Mouse (Mus musculus) forebrain, embryonic 14.5 days (tissue): ENCODE data around the gene Scnn1b. TPM values are rescaled to one million over a fixed set of nuclear protein-coding genes. Genes with fewer than 3 reads are reported as not detected.

Experiments used
- ATAC-seq: fragments of 200-750 bp; cut with Nextera tagmentation; 2 replicates; pipeline ENCODE4 v1.8.0; 2017; ENCODE audit warnings: mild to moderate bottlenecking, moderate library complexity
- DNase-seq: peaks from one replicate; pipeline ENCODE4 v3.0.0-alpha.2; 2015; ENCODE audit warnings: low spot score
- H3K27ac ChIP-seq: fragments of 300-500 bp; sonication (generic); 2 replicates; pipeline ENCODE4 v1.5.1; 2014; ENCODE audit warnings: low read depth, mild to moderate bottlenecking, control low read depth, low read length, moderate library complexity
- H3K27me3 ChIP-seq: fragments of 300-500 bp; sonication (generic); replicated peaks from 2 replicates; pipeline ENCODE4 v1.6.1; 2014; ENCODE audit warnings: low read length, control low read depth, mixed read lengths; ENCODE audit not compliant: control insufficient read depth, insufficient read depth
- H3K36me3 ChIP-seq: fragments of 300-500 bp; sonication (generic); 2 replicates; pipeline ENCODE4 v1.6.1; 2014; ENCODE audit warnings: low read length, control low read depth; ENCODE audit not compliant: control insufficient read depth, insufficient read depth
- H3K4me1 ChIP-seq: fragments of 300-500 bp; sonication (generic); 2 replicates; pipeline ENCODE4 v1.6.1; 2014; ENCODE audit warnings: antibody characterized with exemption, low read length, control low read depth; ENCODE audit not compliant: control insufficient read depth, insufficient read depth
- H3K4me2 ChIP-seq: fragments of 300-500 bp; sonication (generic); 2 replicates; pipeline ENCODE4 v1.6.1; 2014; ENCODE audit warnings: mild to moderate bottlenecking, control low read depth, low read length
- H3K4me3 ChIP-seq: fragments of 300-500 bp; sonication (generic); 2 replicates; pipeline ENCODE4 v1.5.1; 2014; ENCODE audit warnings: low read depth, low read length, control low read depth
- H3K9ac ChIP-seq: fragments of 300-500 bp; sonication (generic); 2 replicates; pipeline ENCODE4 v1.6.1; 2014; ENCODE audit warnings: mild to moderate bottlenecking, low read length, control low read depth, moderate library complexity
- H3K9me3 ChIP-seq: fragments of 300-500 bp; sonication (generic); replicated peaks from 2 replicates; pipeline ENCODE4 v1.6.1; 2016; ENCODE audit warnings: low read length, control low read depth, mixed read lengths; ENCODE audit not compliant: control insufficient read depth
- WGBS: fragments of 180-500 bp; shearing (Covaris S2); extraction: QIAGEN DNeasy Blood & Tissue Kit; methylation state at CpG from one replicate; pipeline ENCODE4 v1.1.7; 2014; 5-methylcytosine and 5-hydroxymethylcytosine counted together
- polyA plus RNA-seq: library from polyadenylated mRNA; unstranded; fragments of >200 nt; fragmentation: Nextera tagmentation; extraction: Ambion mirVana; gene quantifications from 2 replicates; pipeline ENCODE4 v1.2.1, GENCODE M21; 2014

Scnn1b gene
- polyA plus RNA-seq, 1 experiment from 2014 or later, result 0.09 TPM

DNA sequence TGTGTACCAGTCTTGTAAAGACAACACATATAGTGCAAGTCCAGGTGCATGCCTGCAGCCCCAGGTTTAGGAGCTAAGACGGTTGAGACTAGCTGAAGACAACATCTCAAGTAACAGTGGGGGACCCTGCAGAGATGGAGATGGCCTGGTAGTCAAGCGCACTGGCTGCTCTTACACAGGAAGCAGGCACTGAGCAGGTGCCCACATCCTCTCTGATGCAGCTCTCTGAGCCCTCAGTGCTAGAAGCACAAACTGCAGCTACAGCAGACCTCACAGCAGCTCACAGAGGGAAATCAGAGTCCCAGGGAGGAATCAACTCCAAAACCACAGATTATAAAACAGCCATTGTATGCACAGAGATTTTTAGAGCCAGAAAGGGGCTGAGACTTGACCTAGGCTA, 69.5 kb downstream of the Scnn1b start:
- H3K9me3 ChIP-seq, result no peaks in the 10 kb centered on the region
- peaks cover 10% of the 10 kb centered on the region for H3K36me3 ChIP-seq
- 86% methylated on average over 2 of the region's 2 CpGs for WGBS
- no peaks in the 10 kb centered on the region for H3K27me3 ChIP-seq
- ATAC-seq (no peak), DNase-seq (no peak)
- H3K27ac ChIP-seq, result no peak overlapping the region
- no peak overlapping the region for H3K4me2 ChIP-seq
- H3K4me3 ChIP-seq, result no peak overlapping the region
- H3K9ac ChIP-seq, result no peak overlapping the region
- H3K4me1 ChIP-seq, result peaks cover 17% of the 10 kb centered on the region

DNA sequence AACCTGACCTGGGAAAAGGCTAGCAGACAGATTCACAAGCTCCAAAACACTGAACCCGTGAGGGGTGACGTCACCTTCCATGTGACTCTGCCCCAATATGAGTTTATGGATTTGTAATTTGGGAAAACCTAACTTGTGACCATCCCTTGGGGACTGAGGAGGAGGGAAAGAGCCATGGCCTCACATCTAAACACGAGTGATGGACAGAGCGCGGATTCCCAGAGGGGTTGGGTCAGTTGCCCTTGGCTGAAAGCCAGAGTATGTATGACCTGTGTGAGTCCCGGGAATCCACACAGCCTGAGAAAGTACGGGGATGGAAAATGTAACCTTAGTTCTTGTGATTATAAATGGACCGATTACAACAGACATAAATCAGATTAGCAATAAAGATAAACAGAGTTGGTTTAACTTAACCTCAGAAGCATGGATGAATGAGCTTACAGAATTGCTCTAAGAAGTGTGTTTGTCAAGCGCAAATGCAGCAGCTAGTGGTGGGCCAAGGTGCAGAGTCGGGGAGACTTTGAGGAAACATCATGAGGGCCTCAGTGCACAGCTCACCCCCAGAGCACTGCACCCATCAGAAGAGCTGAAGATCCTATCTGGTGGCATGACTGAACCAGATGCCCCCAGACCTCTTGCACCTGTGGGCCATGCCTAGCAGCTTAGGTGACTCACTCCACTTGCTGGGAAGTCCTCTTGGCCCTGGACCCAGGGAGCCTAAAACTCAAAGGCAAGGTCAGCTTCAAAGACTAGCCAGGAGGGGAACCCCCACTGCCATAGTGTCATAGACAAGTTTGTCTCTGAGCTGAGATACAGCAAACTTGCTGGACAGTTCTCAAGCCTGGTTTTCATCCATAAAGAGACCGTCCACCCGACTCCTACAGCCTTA, 71.3 kb downstream of the Scnn1b start:
- Histone ChIP-seq H3K9me3 (no peaks in the 10 kb centered on the region), H3K4me1 (peaks cover 18% of the 10 kb centered on the region), H3K4me2 (no peak overlapping the region), H3K27me3 (no peaks in the 10 kb centered on the region), H3K4me3 (no peak overlapping the region), H3K27ac (peak overlapping the region; percentile 70; the same call in 1 of the 2 replicates), H3K36me3 (0 out of 2 replicates have a peak, but pooled peaks cover 3% of the 10 kb centered on the region), H3K9ac (no peak overlapping the region)
- ATAC-seq (no peak), DNase-seq (no peak)
- 86% methylated on average over 12 of the region's 12 CpGs for WGBS

DNA sequence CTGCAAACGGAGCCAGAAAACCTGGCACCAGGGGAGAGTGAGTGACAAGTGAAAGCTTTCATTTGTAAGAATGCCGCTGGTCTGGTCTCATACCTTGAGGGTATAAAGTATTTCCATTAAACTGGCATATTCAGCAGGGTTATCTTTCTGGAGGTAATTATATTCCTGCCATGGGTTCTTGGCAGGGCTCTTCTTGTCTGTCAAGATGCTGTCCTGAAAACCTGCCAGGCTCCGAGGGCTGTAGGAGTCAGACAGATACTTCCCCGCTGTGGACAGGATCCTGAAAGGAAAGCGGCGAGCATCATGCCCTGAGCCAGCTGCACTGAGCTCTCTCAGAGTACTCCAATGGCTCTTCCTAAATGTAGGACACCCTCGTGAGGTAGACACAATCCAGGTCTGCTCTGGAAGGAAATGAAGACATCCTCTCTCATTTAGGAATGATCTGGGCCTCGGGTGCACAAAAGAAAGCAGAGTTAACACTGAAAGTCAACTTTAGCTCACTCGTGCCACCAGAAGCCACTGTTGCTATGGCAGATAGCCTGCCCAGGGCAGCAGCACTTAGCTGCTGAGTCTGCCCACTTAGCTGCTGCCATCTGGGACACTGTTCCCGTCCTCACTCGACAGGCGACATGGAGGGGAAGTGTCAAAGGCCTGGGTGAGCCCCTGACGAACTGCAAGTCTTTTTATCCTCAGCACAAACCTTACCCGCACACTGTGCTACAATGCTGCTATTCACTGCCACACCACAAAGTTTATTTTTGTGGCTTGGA, 72.2 kb downstream of the Scnn1b start:
- H3K4me1 ChIP-seq, result peaks cover 18% of the 10 kb centered on the region
- no peak overlapping the region for H3K4me2 ChIP-seq
- H3K27me3 ChIP-seq, result no peaks in the 10 kb centered on the region
- no peaks in the 10 kb centered on the region for H3K9me3 ChIP-seq
- peak; percentile 65 for DNase-seq
- peaks cover 7% of the 10 kb centered on the region; the same call in 1 of the 2 replicates for H3K36me3 ChIP-seq
- peak overlapping the region; percentile 74 for H3K27ac ChIP-seq
- WGBS, result 64% methylated on average over 14 of the region's 14 CpGs
- H3K9ac ChIP-seq, result no peak overlapping the region
- H3K4me3 ChIP-seq, result no peak overlapping the region
- peak; percentile 60 for ATAC-seq

DNA sequence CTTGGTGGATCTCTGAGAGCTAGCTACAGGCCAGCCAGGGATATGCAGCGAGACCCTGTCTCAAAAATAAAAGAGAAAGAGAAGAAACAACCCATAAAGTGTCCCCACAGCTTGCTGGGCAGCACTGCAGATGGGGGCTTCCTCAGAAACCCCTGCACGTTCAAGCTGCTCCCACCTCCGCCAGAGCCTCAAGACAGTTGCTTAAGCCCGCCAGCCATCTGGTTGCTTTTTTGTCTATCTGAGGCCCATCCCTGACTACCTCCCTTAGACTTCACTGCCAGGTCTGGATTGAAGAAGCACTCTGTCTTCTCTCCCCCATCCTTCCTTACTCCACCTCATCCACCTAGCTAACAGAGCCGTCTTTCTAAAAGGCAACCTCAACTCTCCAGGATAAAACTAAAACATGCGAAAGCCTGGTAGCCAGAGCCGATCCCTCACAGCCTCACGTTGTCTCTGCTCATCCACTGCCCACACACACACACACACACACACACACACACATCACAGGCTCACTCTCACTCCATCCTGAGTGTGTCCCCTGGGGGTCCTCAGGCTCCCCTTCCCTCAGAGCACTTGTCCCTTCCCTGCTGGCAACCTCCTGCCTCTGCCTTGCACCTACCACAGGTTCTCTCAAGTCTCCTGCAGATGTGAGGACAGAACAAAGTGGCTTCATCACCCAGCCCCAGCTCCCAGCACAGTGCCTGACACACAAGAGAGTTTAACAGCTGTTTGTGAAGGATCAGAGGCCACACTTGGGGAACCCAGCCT, 73.5 kb downstream of the Scnn1b start:
- 80% methylated on average over 8 of the region's 8 CpGs for WGBS
- H3K36me3 ChIP-seq, result peaks cover 8% of the 10 kb centered on the region
- H3K4me2 ChIP-seq, result no peak overlapping the region
- no peak overlapping the region for H3K9ac ChIP-seq
- no peak overlapping the region for H3K4me3 ChIP-seq
- no peaks in the 10 kb centered on the region for H3K9me3 ChIP-seq
- no peak for ATAC-seq
- peaks cover 18% of the 10 kb centered on the region for H3K4me1 ChIP-seq
- H3K27ac ChIP-seq, result peak overlapping the region; percentile 74; the same call in 1 of the 2 replicates
- DNase-seq, result peak; percentile 46
- no peaks in the 10 kb centered on the region for H3K27me3 ChIP-seq

DNA sequence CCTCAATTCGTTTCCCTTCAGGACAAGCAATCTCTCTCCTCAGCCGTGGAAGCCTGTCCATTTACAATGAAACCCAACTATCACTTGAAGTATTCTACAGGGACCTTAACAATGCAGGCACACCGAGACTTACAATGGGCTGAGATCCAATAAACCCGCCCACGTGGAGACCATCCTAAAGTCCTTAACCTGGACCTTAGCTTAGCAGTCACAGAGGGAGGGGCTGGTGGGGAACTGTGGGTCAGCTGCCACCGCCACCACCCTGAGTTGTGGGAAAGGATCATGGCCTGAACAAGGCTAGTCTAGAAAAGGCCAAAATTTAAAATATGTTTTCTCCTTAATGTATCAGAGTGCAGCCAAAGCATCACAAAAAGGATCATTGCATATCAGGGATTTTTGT, 74.4 kb downstream of the Scnn1b start:
- H3K27ac ChIP-seq, result peak overlapping the region; percentile 54; the same call in 1 of the 2 replicates
- DNase-seq (no peak), ATAC-seq (no peak)
- H3K4me1 ChIP-seq, result peaks cover 18% of the 10 kb centered on the region
- no peak overlapping the region for H3K4me2 ChIP-seq
- no peak overlapping the region for H3K9ac ChIP-seq
- no peaks in the 10 kb centered on the region for H3K27me3 ChIP-seq
- peaks cover 13% of the 10 kb centered on the region for H3K36me3 ChIP-seq
- no peaks in the 10 kb centered on the region for H3K9me3 ChIP-seq
- no peak overlapping the region for H3K4me3 ChIP-seq
- WGBS, result 57% methylated on average over 6 of the region's 6 CpGs

DNA sequence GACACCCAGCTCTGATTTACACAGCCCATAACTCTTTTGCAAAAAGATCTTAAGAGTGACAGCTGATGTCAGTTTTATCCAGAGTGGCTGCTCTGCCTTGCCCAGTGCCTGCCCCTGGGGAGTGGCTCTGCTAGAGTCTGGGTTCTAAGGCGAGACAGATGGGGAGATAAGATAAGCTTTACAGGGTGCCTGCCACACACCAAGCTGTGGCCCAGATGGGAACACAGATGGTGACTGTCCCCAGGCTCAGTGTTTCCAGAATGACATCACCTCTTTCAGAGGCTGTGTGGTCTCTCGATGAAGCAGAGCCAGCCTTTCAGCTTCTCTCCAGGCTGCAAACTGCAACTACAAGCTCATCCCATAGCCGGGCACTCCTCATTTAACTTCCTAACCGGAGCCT, 74.9 kb downstream of the Scnn1b start:
- WGBS, result 50% methylated on average over 4 of the region's 4 CpGs
- no peak overlapping the region for H3K4me3 ChIP-seq
- no peak overlapping the region for H3K9ac ChIP-seq
- DNase-seq, result peak; percentile 85
- H3K27me3 ChIP-seq, result no peaks in the 10 kb centered on the region
- ATAC-seq, result peak; percentile 87
- H3K9me3 ChIP-seq, result no peaks in the 10 kb centered on the region
- H3K4me2 ChIP-seq, result no peak overlapping the region
- peaks cover 13% of the 10 kb centered on the region for H3K36me3 ChIP-seq
- H3K4me1 ChIP-seq, result peaks cover 18% of the 10 kb centered on the region
- H3K27ac ChIP-seq, result peak overlapping the region; percentile 63

DNA sequence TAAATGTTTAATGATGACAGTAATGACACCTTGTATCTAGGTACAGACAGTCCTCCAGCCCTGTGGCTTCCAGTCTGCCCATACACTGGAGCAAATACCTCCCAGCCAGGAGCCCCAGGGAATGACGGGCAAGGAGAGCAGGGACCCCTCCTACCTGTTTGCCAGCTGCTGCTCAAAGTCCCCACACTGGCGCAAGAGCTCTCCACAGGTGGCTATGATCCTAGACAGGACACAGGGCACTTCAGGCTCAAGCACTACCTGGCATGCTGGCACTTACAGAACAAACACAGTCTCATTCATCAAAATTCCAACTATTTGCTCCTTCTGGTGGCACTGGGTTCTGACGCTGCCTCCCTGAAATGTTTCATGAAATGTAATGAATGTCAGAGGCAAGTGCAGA, 76.2 kb downstream of the Scnn1b start:
- H3K9ac ChIP-seq, result no peak overlapping the region
- H3K4me3 ChIP-seq, result no peak overlapping the region
- WGBS, result 85% methylated on average over 3 of the region's 3 CpGs
- no peaks in the 10 kb centered on the region for H3K27me3 ChIP-seq
- no peak overlapping the region for H3K4me2 ChIP-seq
- no peak for DNase-seq
- H3K4me1 ChIP-seq, result peaks cover 18% of the 10 kb centered on the region
- no peaks in the 10 kb centered on the region for H3K9me3 ChIP-seq
- no peak for ATAC-seq
- no peak overlapping the region for H3K27ac ChIP-seq
- peaks cover 11% of the 10 kb centered on the region for H3K36me3 ChIP-seq

DNA sequence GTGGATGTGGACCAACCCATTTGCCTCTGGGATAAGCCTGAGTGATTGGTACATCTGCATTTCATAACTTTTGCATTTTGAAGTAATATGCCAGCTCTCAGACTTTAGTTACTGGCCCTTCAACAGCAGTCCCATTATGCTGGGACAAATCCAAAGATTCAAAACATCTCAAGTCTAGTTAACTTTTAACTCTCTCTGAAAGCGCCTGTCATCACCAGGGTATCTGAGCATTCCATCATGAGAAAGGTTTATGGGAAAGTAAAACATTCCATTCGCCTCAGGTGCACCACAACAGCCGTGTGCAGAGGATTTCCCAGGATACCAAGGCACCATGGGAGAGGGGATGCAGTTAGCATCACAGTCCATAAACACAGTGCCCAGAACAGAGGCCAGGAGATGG, 76.8 kb downstream of the Scnn1b start:
- no peak overlapping the region for H3K4me2 ChIP-seq
- no peak overlapping the region for H3K27ac ChIP-seq
- ATAC-seq (no peak), DNase-seq (no peak)
- no peak overlapping the region for H3K4me3 ChIP-seq
- H3K36me3 ChIP-seq, result peaks cover 11% of the 10 kb centered on the region
- no peak overlapping the region for H3K9ac ChIP-seq
- H3K4me1 ChIP-seq, result peaks cover 13% of the 10 kb centered on the region
- H3K27me3 ChIP-seq, result no peaks in the 10 kb centered on the region
- no peaks in the 10 kb centered on the region for H3K9me3 ChIP-seq
- 90% methylated on average over 3 of the region's 3 CpGs for WGBS
